Mouse (Mus musculus): ENCODE results near the gene Exoc6b.

DNA sequence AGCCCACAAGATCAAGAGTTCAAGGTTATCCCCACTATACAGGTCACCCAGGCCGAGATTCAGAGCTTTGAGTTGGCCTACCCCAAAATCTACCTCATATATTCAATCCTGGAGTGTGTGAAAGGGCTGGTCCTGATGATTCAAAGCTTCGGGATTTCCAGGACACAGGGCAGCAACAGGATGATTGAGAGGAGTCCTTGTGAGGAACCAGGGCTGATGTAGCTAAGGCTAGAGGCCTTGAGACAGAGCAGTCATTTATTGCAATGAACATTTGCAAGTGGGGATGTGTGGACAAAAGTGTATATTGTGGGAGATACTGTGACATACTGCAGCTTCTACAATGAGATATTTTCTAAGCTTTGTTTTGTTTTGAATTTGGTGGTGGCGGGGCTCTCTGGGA, 22.8 kb downstream of the Exoc6b start:
- TF ChIP-seq POLR2A (IDR thresholded peaks at IDR 0.05; ENCODE audit: extremely low read depth, insufficient read depth, low read length) (no peak), CTCF (IDR thresholded peaks at IDR 0.05; ENCODE audit: low read depth, low read length) (no peak)
